Mouse (Mus musculus): ENCODE results near the gene Ppp1r12b. TPM values are rescaled to one million over a fixed set of nuclear protein-coding genes. Genes with fewer than 3 reads are reported as not detected.
"Not testable (repeated sequence)": the region's sequence is repeated elsewhere in the genome, so short reads cannot be mapped to it uniquely, and the experiment has no call there.

The Ppp1r12b gene
- polyA plus RNA-seq, 1 experiment from 2014 or later = 5.0 TPM

DNA sequence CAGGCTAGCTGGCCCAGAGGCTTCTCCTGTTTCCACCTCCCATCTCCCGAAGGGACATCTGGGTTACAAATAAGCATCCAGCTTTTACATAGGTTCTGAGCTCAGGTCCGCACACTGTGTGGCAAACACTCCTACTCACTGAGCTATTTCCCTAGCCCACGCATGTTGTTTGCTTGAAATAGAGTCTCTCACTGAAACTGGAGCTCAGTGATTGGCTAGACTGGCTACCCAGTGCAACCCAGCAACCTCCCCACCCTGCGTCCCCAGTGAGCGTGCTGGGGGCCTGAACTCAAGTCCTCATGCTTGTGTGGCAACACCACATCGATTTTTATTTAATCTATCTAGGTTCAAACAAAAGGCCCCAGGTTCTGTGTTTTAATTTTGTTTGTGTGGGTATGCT is 112.4 kb downstream of the Ppp1r12b start:
- Histone ChIP-seq H3K9me3 (no peaks in the 10 kb centered on the region), H3K27me3 (replicated peaks; ENCODE audit: low read depth, poor library complexity, severe bottlenecking) (no peaks in the 10 kb centered on the region), H3K4me3 (no peak overlapping the region), H3K27ac (replicated peaks) (no peak overlapping the region), H3K36me3 (replicated peaks) (no peaks in the 10 kb centered on the region; the same call in 1 of the 2 replicates), H3K4me1 (no peaks in the 10 kb centered on the region)
- 91% methylated on average over 6 of the region's 6 CpGs for WGBS
- DNase-seq (ENCODE audit: low spot score) = no peak

DNA sequence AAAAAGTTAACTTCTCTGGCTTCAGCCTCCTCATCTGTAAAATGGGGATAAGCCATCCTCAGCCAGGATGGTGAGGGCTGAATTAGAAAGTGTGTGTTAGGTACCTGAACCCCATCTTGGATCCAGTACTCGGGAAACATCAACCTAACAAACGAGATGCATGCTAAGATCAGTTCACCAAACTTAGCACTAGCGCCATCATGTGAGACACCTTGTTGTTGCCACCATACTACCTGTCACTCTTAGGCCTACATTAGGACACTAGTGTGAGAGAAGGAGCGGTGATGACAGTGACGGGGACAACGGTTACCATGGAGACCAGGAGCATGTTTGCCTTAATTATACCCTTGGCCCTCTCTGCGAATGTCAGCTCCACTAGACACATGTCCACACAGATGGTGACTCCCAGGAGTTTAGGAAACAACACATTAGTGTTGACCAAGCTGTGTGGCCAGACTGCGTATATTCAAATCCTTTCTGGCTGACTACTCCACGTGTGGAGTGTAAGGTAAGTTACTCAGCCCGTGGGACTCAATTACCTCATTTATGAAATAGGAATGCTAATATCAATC is 118.7 kb downstream of the Ppp1r12b start:
- peaks cover 26% of the 10 kb centered on the region for H3K36me3 ChIP-seq (replicated peaks)
- no peak for DNase-seq (ENCODE audit: low spot score)
- 76% methylated on average over 10 of the region's 10 CpGs for WGBS

DNA sequence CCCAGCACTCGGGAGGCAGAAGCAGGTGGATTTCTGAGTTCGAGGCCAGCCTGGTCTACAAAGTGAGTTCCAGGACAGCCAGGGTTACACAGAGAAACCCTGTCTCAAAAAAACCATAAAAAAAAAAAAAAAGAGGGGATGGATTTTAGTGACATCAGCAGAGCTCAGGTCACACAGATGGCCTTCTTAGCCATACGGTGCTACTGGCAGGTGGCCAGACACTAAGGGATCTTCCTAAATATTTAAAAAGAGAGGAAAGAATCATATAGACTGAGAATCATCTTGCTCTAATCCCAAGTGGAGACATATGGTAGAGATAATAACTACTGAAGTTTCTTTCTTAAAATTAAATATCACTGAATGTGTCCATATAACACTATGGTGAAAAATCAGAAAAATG is 124.9 kb downstream of the Ppp1r12b start:
- 94% methylated on average over 3 of the region's 3 CpGs for WGBS
- not testable (repeated sequence) for H3K4me1 ChIP-seq; H3K9me3 ChIP-seq; H3K27ac ChIP-seq (replicated peaks); H3K27me3 ChIP-seq (replicated peaks; ENCODE audit: low read depth, poor library complexity, severe bottlenecking); H3K4me3 ChIP-seq; DNase-seq (ENCODE audit: low spot score)
- peaks cover 19% of the 10 kb centered on the region for H3K36me3 ChIP-seq (replicated peaks)

More for the DNA sequence above, 118.7 kb downstream of the Ppp1r12b start:
- H3K27me3 ChIP-seq (replicated peaks; ENCODE audit: low read depth, poor library complexity, severe bottlenecking) = no peaks in the 10 kb centered on the region
- no peaks in the 10 kb centered on the region for H3K4me1 ChIP-seq
- no peak overlapping the region for H3K4me3 ChIP-seq
- H3K9me3 ChIP-seq = no peaks in the 10 kb centered on the region
- H3K27ac ChIP-seq (replicated peaks) = no peak overlapping the region

DNA sequence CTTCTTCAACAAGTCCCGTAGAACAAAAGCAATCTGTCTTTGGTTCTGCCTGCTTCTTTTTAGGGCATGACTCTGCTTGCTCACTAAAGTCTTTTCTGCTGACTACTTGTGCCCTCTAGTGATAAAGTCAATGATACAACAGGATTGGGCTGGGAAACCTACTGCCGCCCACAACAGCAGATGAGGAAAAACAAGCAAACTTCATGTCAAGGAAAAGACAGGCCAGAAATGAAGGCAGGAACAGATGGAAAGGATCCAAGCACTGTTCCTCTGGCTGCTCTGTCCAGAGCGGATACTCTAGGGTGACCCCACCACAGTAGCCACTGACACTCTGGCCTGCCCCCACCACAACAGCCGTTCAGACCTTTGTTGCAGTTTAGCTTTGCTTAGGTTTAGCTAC is 126.1 kb downstream of the Ppp1r12b start:
- Histone ChIP-seq H3K36me3 (replicated peaks) (peaks cover 7% of the 10 kb centered on the region), H3K4me1 (peaks cover 3% of the 10 kb centered on the region; the same call in 1 of the 2 replicates), H3K27me3 (replicated peaks; ENCODE audit: low read depth, poor library complexity, severe bottlenecking) (no peaks in the 10 kb centered on the region), H3K27ac (replicated peaks) (no peak overlapping the region), H3K4me3 (no peak overlapping the region), H3K9me3 (no peaks in the 10 kb centered on the region)
- 65% methylated on average over 4 of the region's 4 CpGs for WGBS
- DNase-seq (ENCODE audit: low spot score) = no peak

DNA sequence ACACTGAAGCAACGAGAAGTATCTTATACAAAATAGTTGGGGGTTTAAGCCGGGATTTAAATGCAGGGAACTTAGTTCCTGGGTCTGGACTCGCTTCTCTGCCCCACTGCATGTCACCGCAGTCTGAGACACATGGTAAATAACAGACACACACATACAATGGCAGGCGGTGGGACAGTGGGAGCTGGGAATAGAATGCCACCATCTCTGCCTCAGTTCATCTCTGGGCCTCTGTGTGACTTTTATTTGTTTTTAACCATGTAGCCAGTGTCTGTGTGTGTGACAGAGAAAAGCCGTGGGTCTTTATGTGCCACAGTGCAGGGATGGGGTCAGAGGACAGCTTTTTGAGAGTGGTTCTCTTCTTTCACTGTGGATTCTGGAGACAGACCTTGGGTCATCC is 130.8 kb downstream of the Ppp1r12b start:
- Histone ChIP-seq H3K27ac (replicated peaks) (no peak overlapping the region), H3K4me3 (no peak overlapping the region), H3K9me3 (no peaks in the 10 kb centered on the region), H3K27me3 (replicated peaks; ENCODE audit: low read depth, poor library complexity, severe bottlenecking) (no peaks in the 10 kb centered on the region), H3K36me3 (replicated peaks) (no peaks in the 10 kb centered on the region), H3K4me1 (peaks cover 16% of the 10 kb centered on the region)
- no peak for DNase-seq (ENCODE audit: low spot score)
- 80% methylated on average over 6 of the region's 6 CpGs for WGBS

DNA sequence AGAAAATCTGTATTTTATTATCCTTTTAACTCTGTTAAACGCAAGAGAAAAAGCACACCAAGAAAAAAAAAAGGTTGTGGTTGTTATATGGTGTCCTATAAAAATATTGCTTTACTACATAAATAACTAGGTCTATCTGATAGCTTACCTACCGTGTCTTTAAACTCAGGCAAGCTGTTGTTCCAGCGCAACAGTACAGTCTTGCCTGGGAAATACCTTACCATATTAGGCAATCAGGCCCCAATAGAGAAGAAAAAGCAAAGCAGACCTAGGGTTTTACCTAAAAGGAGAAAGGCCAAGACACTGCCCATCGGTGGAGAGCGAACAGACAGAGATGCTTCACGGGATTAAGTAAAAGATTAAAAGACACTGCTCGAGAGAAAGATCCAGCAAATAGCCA is 131.9 kb downstream of the Ppp1r12b start:
- Histone ChIP-seq H3K36me3 (replicated peaks) (no peaks in the 10 kb centered on the region), H3K27ac (replicated peaks) (0 out of 2 replicates have a peak overlapping the region, but pooled peaks have one; percentile 48), H3K4me3 (no peak overlapping the region), H3K4me1 (peaks cover 16% of the 10 kb centered on the region), H3K27me3 (replicated peaks; ENCODE audit: low read depth, poor library complexity, severe bottlenecking) (no peaks in the 10 kb centered on the region), H3K9me3 (no peaks in the 10 kb centered on the region)
- no peak for DNase-seq (ENCODE audit: low spot score)
- WGBS = 56% methylated on average over 7 of the region's 7 CpGs

DNA sequence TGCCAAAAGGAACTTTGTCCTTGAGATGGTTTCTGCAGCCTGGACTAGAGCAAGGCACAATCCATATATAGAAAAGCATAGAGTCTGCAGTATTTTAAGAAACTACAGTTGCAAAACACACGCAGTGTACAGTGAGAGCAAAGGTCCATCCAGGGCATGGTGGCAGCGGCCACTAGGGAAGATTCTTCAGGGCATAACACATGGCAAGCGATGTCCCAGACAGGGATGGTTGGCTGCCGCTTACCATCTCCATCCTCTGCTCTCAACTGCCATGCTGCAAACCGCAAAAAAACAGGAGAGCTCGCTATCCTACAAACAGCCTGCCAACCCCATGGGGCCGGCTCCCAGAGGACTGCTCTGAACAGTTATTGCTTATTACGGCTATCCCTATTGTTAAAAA is 132.4 kb downstream of the Ppp1r12b start:
- H3K9me3 ChIP-seq = no peaks in the 10 kb centered on the region
- H3K27ac ChIP-seq (replicated peaks) = 0 out of 2 replicates have a peak overlapping the region, but pooled peaks have one; percentile 51
- peaks cover 16% of the 10 kb centered on the region for H3K4me1 ChIP-seq
- no peaks in the 10 kb centered on the region for H3K27me3 ChIP-seq (replicated peaks; ENCODE audit: low read depth, poor library complexity, severe bottlenecking)
- H3K36me3 ChIP-seq (replicated peaks) = no peaks in the 10 kb centered on the region
- DNase-seq (ENCODE audit: low spot score) = no peak
- 83% methylated on average over 8 of the region's 8 CpGs for WGBS
- no peak overlapping the region for H3K4me3 ChIP-seq

DNA sequence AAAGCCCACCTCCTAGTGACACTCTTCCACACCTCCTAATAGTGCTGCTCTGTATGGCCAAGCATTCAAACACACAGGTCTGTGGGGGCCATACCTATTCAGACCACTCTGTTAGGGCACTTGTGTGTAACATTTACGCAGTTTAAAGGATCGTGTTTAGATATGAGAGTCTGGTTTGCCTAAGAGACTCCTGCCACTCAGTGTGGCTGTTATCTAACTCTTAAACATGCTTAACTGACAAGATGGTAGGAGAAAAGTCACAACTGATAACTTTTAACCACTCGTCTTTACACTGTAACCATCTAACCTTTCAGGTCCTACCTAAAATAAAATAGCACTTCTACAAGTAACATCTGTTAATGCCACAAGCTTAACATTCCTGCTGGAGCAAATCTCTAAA is 134.9 kb downstream of the Ppp1r12b start:
- H3K27ac ChIP-seq (replicated peaks) = no peak overlapping the region
- 92% methylated on average over 3 of the region's 3 CpGs for WGBS
- H3K9me3 ChIP-seq = no peaks in the 10 kb centered on the region
- no peak overlapping the region for H3K4me3 ChIP-seq
- no peak for DNase-seq (ENCODE audit: low spot score)
- no peaks in the 10 kb centered on the region for H3K36me3 ChIP-seq (replicated peaks)
- no peaks in the 10 kb centered on the region for H3K27me3 ChIP-seq (replicated peaks; ENCODE audit: low read depth, poor library complexity, severe bottlenecking)
- H3K4me1 ChIP-seq = peaks cover 20% of the 10 kb centered on the region

DNA sequence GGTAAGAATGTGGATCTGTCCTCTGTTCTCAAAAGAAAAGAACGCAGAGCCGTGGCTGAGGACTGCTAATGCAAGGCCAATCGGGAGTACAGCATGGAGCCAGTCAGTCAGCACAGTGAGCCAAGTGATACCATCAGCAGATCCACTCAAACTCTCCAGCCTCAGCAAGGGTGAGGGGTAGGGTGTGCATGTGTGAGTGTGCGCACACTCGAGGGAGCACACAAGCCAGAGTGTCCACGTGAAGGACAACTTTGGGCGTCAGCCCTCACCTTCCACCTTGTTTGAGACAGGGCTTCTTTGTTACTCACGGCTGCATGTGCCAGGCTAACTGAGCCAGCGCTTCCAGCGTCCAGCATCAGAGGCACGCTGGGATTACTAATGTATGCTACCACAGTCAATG is 136.5 kb downstream of the Ppp1r12b start:
- no peak for DNase-seq (ENCODE audit: low spot score)
- WGBS = 92% methylated on average over 11 of the region's 11 CpGs
- no peak overlapping the region for H3K4me3 ChIP-seq

DNA sequence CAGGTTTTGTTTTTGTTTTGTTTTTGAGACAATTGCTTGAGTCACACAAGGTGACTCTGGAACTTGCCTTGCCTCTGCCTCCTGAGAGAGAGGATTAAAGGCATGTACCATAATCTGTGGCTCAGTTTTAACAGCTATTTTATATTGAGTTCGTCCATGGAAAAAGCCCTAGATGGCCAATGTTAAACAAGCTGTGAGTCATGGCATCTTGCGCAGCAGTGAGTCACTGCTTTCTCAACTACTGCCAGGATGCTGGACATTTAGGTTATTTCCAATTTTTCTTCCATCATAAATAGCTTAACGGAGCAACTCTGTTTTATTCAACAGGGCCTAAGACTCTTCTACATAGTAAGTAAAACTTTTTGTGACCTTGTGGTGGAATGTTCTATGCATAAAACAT is 137.0 kb downstream of the Ppp1r12b start:
- Histone ChIP-seq H3K4me3 (no peak overlapping the region), H3K27ac (replicated peaks) (no peak overlapping the region), H3K27me3 (replicated peaks; ENCODE audit: low read depth, poor library complexity, severe bottlenecking) (no peaks in the 10 kb centered on the region), H3K36me3 (replicated peaks) (no peaks in the 10 kb centered on the region), H3K4me1 (peaks cover 13% of the 10 kb centered on the region), H3K9me3 (no peaks in the 10 kb centered on the region)
- 97% methylated on average over 3 of the region's 3 CpGs for WGBS
- no peak for DNase-seq (ENCODE audit: low spot score)

More for the DNA sequence above, 136.5 kb downstream of the Ppp1r12b start:
- Histone ChIP-seq H3K4me1 (peaks cover 16% of the 10 kb centered on the region), H3K27me3 (replicated peaks; ENCODE audit: low read depth, poor library complexity, severe bottlenecking) (no peaks in the 10 kb centered on the region), H3K27ac (replicated peaks) (no peak overlapping the region), H3K36me3 (replicated peaks) (no peaks in the 10 kb centered on the region), H3K9me3 (no peaks in the 10 kb centered on the region)

DNA sequence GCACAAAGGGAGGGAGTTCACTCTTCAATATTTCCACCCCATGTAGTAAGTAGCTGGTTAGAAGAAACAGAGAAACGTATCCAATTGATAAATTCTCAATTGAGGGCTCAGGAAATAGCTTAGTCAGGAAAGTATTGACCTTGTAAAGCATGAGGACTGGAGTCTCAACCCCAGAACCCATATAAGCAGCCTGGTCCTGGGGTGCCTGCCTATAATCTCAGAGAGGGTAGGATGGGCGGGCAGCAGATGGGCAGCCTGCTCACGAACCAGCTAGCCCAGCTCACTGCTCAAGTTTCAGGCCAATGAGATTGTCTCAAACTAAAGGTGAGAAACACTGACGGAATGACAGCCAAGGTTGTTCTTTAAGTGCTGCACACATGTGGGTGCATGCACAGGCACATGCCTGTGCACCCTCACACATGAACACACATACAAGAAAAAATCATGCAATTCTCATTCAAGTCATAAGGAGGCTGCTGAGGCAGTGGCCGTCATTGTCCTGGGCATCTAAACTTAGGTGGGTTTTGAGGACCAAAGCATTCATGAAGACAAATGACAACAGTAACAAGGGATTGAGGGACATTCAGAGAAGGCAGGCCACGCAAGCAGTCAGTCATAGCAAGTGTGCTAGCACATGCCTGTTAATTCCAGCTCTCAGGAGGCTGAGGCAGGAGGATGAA is 137.7 kb downstream of the Ppp1r12b start:
- Histone ChIP-seq H3K9me3 (no peaks in the 10 kb centered on the region), H3K36me3 (replicated peaks) (no peaks in the 10 kb centered on the region), H3K4me1 (peaks cover 7% of the 10 kb centered on the region), H3K27me3 (replicated peaks; ENCODE audit: low read depth, poor library complexity, severe bottlenecking) (no peaks in the 10 kb centered on the region), H3K4me3 (no peak overlapping the region), H3K27ac (replicated peaks) (no peak overlapping the region)
- no peak for DNase-seq (ENCODE audit: low spot score)
- whole genome bisulfite sequencing = 91% methylated on average over 6 of the region's 6 CpGs

DNA sequence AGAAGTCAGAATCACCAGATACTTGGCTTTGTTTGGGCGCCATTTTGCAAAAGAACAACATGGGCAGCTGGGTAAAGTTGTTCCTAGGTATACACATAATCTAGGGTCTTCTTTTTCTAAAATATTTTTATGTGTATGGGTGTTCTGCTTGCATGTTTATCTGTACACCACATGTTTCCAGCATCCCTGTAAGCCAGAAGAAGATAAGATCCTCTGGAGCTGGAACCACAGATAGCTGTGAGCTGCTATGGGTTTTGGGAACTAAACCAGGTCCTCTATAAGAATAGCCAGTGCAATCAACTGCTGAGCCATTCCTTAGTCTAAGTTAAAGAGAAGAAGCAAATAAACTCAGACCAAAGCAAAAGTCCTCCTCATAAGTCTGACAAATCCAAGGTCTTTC is 138.6 kb downstream of the Ppp1r12b start:
- Histone ChIP-seq H3K4me1 (peaks cover 4% of the 10 kb centered on the region; the same call in 1 of the 2 replicates), H3K27ac (replicated peaks) (no peak overlapping the region), H3K4me3 (no peak overlapping the region), H3K27me3 (replicated peaks; ENCODE audit: low read depth, poor library complexity, severe bottlenecking) (no peaks in the 10 kb centered on the region), H3K9me3 (no peaks in the 10 kb centered on the region), H3K36me3 (replicated peaks) (no peaks in the 10 kb centered on the region)
- DNase-seq (ENCODE audit: low spot score) = no peak
- 90% methylated on average over 1 of the region's 1 CpGs for WGBS

DNA sequence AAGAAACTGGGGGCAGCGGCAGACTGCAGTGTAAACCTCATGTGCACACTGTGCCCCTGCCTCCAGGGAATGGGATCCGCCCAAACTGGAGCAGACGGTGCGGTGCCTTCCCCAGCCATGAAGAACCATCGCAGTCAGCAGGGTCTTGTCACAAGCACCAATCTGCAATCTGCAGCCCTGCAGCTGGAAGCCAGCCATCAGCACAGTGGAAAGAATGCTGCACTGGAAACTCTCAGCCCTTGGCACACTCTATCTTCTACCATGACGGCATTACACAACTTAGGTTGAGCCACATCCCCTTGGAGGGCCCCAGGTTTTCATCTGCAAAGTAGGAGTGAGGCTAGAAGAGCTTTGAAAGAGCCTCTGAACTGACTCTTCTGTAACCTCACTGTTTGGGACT is 139.1 kb downstream of the Ppp1r12b start:
- H3K36me3 ChIP-seq (replicated peaks) = no peaks in the 10 kb centered on the region
- WGBS = 83% methylated on average over 6 of the region's 6 CpGs
- no peak overlapping the region for H3K4me3 ChIP-seq
- H3K27ac ChIP-seq (replicated peaks) = 0 out of 2 replicates have a peak overlapping the region, but pooled peaks have one; percentile 16
- H3K27me3 ChIP-seq (replicated peaks; ENCODE audit: low read depth, poor library complexity, severe bottlenecking) = no peaks in the 10 kb centered on the region
- H3K4me1 ChIP-seq = peaks cover 4% of the 10 kb centered on the region; the same call in 1 of the 2 replicates
- H3K9me3 ChIP-seq = no peaks in the 10 kb centered on the region
- DNase-seq (ENCODE audit: low spot score) = no peak
